Mouse (Mus musculus) hindlimb bud, embryonic 11.5 days (tissue): ENCODE data around the gene Akr1c20.

ENCODE experiments used
- DNase-seq: peaks from one replicate; pipeline ENCODE4 v3.0.0-alpha.2; 2012; ENCODE audit warnings: low read depth, low spot score; ENCODE audit errors: extremely low spot score

The Akr1c20 gene

GRCm38 (mm10) chr13:4523201-4523838, at the start of gene Akr1c20:
TSS of gene Akr1c20 (minus strand) at chr13:4523345.
- no peak for DNase-seq

GRCm38 (mm10) chr13:4565996-4566395, 42.9 kb upstream of the Akr1c20 start:
- DNase-seq, result no peak

GRCm38 (mm10) chr13:4560500-4560899, 37.4 kb upstream of the Akr1c20 start:
- DNase-seq, result no peak

GRCm38 (mm10) chr13:4559143-4559542, 36.0 kb upstream of the Akr1c20 start:
- DNase-seq, result no peak

- no peak for DNase-seq
These were observed 8.3 kb downstream of the Akr1c20 start for GRCm38 (mm10) chr13:4514811-4515210.

- DNase-seq, result no peak
These were observed 55.2 kb downstream of the Akr1c20 start for GRCm38 (mm10) chr13:4467896-4468295.

- no peak for DNase-seq
These were observed 57.5 kb downstream of the Akr1c20 start for GRCm38 (mm10) chr13:4465641-4466040.
